In genomic region chr15:88982534-88983079, GRCm38 (mm10) we compare ENCODE assay signal across 25 mouse cellular contexts. TPM values are rescaled to one million over a fixed set of nuclear protein-coding genes. Genes with fewer than 3 reads are reported as not detected.
A peak's percentile ranks its signal among the peaks of the same experiment; 100 is the strongest.
DNase-seq lines count a peak whose midpoint lies in the region; ATAC-seq and TF ChIP-seq lines count a peak whose summit lies in the region.
"Had no signal": no experiment of that assay in that cellular context is flagged by ENCODE, and none has a peak within 500 bp of the region (broad histone marks: within the 10 kb centered on the region; RNA-seq: fewer than 3 reads in every experiment).

TSS of gene Mov10l1 (plus strand) at chr15:88982909.

- TF ChIP-seq CTCF in ES-Bruce4 (IDR thresholded peaks at IDR 0.05; ENCODE audit: low read depth, low read length): no peak

- no peak within 1 kb of the TSS for H3K4me2 ChIP-seq in heart, embryonic 14.5 days (ENCODE audit: low read length)
- H3K4me2 ChIP-seq: hindbrain, embryonic 12.5 days; limb, embryonic 13.5 days; liver, embryonic 13.5 days; lung, embryonic 15.5 days; midbrain, embryonic 12.5 days; neural tube, embryonic 12.5 days had no signal

- no peak for TF ChIP-seq EP300 in ES-Bruce4 (IDR thresholded peaks at IDR 0.05; ENCODE audit: insufficient read depth, low read depth, low read length)

- no peak for TF ChIP-seq POLR2A in ES-Bruce4 (IDR thresholded peaks at IDR 0.05; ENCODE audit: insufficient read depth, low read length)

- H3K4me3 ChIP-seq in ES-Bruce4 (ENCODE audit: low read depth, low read length): peak within 1 kb of the TSS; percentile 50; the same call in 1 of the 2 replicates
- H3K4me3 ChIP-seq in heart, embryonic 14.5 days (ENCODE audit: control insufficient read depth in 1 of 2, insufficient read depth in 1 of 2, low read depth in 1 of 2, low read length in 2 of 2): no peak within 1 kb of the TSS
- H3K4me3 ChIP-seq: embryonic facial prominence, embryonic 10.5 days; hindbrain, embryonic 12.5 days; limb, embryonic 13.5 days; liver, embryonic 13.5 days; lung, embryonic 15.5 days; midbrain, embryonic 12.5 days; neural tube, embryonic 12.5 days had no signal

- H3K27me3 ChIP-seq in ES-Bruce4 (ENCODE audit: control insufficient read depth, insufficient read depth, low read length, poor library complexity, severe bottlenecking): no peaks in the 10 kb centered on the region
- H3K27me3 ChIP-seq in heart, embryonic 14.5 days (ENCODE audit: control insufficient read depth, insufficient read depth, low read length): no peaks in the 10 kb centered on the region
- H3K27me3 ChIP-seq: limb, embryonic 13.5 days; liver, embryonic 13.5 days; lung, embryonic 15.5 days; neural tube, embryonic 12.5 days had no signal

- WGBS in heart, embryonic 14.5 days: 85% methylated on average over 31 of the region's 31 CpGs

- no peak within 1 kb of the TSS for H3K27ac ChIP-seq in ES-Bruce4 (ENCODE audit: insufficient read depth, low read length)
- H3K27ac ChIP-seq in heart, embryonic 14.5 days (replicated peaks in 1 of 2; ENCODE audit: control insufficient read depth in 1 of 2, insufficient read depth in 1 of 2, low read depth in 2 of 2, low read length in 2 of 2): no peak within 1 kb of the TSS
- H3K27ac ChIP-seq: embryonic facial prominence, embryonic 10.5 days; hindbrain, embryonic 12.5 days; limb, embryonic 13.5 days; liver, embryonic 13.5 days; lung, embryonic 15.5 days; macrophage; midbrain, embryonic 12.5 days; neural tube, embryonic 12.5 days had no signal

- H3K9ac ChIP-seq in ES-Bruce4 (ENCODE audit: low read depth, poor library complexity, severe bottlenecking): no peak within 1 kb of the TSS
- H3K9ac ChIP-seq in heart, embryonic 14.5 days (ENCODE audit: low read length): no peak within 1 kb of the TSS
- H3K9ac ChIP-seq: hindbrain, embryonic 12.5 days; limb, embryonic 13.5 days; liver, embryonic 13.5 days; lung, embryonic 15.5 days; midbrain, embryonic 12.5 days; neural tube, embryonic 12.5 days had no signal

- DNase-seq in heart, adult 18-20 months: no peak
- no peak for DNase-seq in heart, postnatal 36 days
- no peak for DNase-seq in kidney, adult 9 months
- no peak for DNase-seq in Muller cell, postnatal 12 days (ENCODE audit: inconsistent ontology term)
- no peak for DNase-seq in adrenal gland, postnatal 10 days
- DNase-seq: cerebellum, adult 2 months; gastrocnemius, postnatal 10 days; kidney, adult 18-20 months; kidney, postnatal 10 days; layer of hippocampus, postnatal 36 days; liver, embryonic 13.5 days had no signal

- intact Hi-C loops in heart, postnatal 36 days (cut with DNase I): no loop called here

- peaks cover 3% of the 10 kb centered on the region; the same call in 1 of the 2 replicates for H3K9me3 ChIP-seq in ES-Bruce4 (replicated peaks; ENCODE audit: control insufficient read depth, insufficient read depth, low read length, poor library complexity, severe bottlenecking)
- no peaks in the 10 kb centered on the region for H3K9me3 ChIP-seq in heart, embryonic 14.5 days (ENCODE audit: control insufficient read depth, low read length)
- H3K9me3 ChIP-seq: embryonic facial prominence, embryonic 10.5 days; hindbrain, embryonic 12.5 days; limb, embryonic 13.5 days; liver, embryonic 13.5 days; lung, embryonic 15.5 days; midbrain, embryonic 12.5 days; neural tube, embryonic 12.5 days had no signal

- H3K4me1 ChIP-seq in ES-Bruce4 (ENCODE audit: control insufficient read depth, insufficient read depth, low read length): no peaks in the 10 kb centered on the region
- no peaks in the 10 kb centered on the region for H3K4me1 ChIP-seq in heart, embryonic 14.5 days (ENCODE audit: control insufficient read depth in 2 of 2, insufficient read depth in 2 of 2, low read length in 2 of 2)
- H3K4me1 ChIP-seq: limb, embryonic 13.5 days; liver, embryonic 13.5 days; lung, embryonic 15.5 days had no signal

- no peak for ATAC-seq in heart, embryonic 14.5 days (ENCODE audit: insufficient number of reproducible peaks, insufficient read depth, low FRiP score, low read depth)
- no peak for ATAC-seq in CD4-positive, CD25-positive, alpha-beta regulatory T cell, adult 4 months
- ATAC-seq: forebrain, embryonic 14.5 days had no signal

- H3K36me3 ChIP-seq in ES-Bruce4 (ENCODE audit: control insufficient read depth, insufficient read depth, low read length, poor library complexity, severe bottlenecking): no peaks in the 10 kb centered on the region
- H3K36me3 ChIP-seq in heart, embryonic 14.5 days (ENCODE audit: control insufficient read depth, insufficient read depth, low read length): no peaks in the 10 kb centered on the region
- H3K36me3 ChIP-seq: embryonic facial prominence, embryonic 10.5 days; hindbrain, embryonic 12.5 days; limb, embryonic 13.5 days; liver, embryonic 13.5 days; lung, embryonic 15.5 days; midbrain, embryonic 12.5 days; neural tube, embryonic 12.5 days had no signal

RNA-seq across cellular contexts. Expression of gene Mov10l1, which starts in this region (rescaled TPM):
- 2.9 and 4.1 TPM in 2 replicates for polyA plus RNA-seq in ES-Bruce4 (2011; ENCODE audit: insufficient read depth, insufficient read length, low read depth, missing spikeins)
- total RNA-seq in heart, adult 18-20 months (2021): 100 to 1,000 TPM; 115 to 121 TPM
- 86.2 and 92.8 TPM in 2 replicates for polyA plus RNA-seq in heart, embryonic 14.5 days (2014; fragmentation: Nextera tagmentation; extraction: Ambion mirVana)
- total RNA-seq in heart, postnatal 36 days (2021): 10 to 100 TPM; 89.7 to 92.7 TPM
- not detected for polyA plus RNA-seq in CD4-positive, CD25-positive, alpha-beta regulatory T cell, adult 4 months (2017; shearing (Covaris generic))
- total RNA-seq in adrenal gland, postnatal 10 days (2021): not detected
- total RNA-seq: common myeloid progenitor, adult 5-6 weeks; gastrocnemius, postnatal 10 days; layer of hippocampus, adult 18-20 months; layer of hippocampus, postnatal 36 days; left cerebral cortex, postnatal 14 days had no signal
- polyA plus RNA-seq: embryonic facial prominence, embryonic 10.5 days; forebrain, embryonic 14.5 days; hindbrain, embryonic 12.5 days; limb, embryonic 13.5 days; liver, embryonic 13.5 days; macrophage; midbrain, embryonic 12.5 days; neural tube, embryonic 12.5 days had no signal

Comparison
In these comparisons a context has a peak if more than half of its experiments do, and no peak if none do; other contexts are left out.
1. RNA of gene Mov10l1 (total RNA-seq): 115 to 121 TPM in heart, adult 18-20 months and 89.7 to 92.7 TPM in heart, postnatal 36 days; not detected in adrenal gland, postnatal 10 days; every median in the first group is over 10 times any median in the second.
2. RNA of gene Mov10l1 (polyA plus RNA-seq): 86.2 to 92.8 TPM in heart, embryonic 14.5 days; 2.9 to 4.1 TPM in ES-Bruce4 and not detected in CD4-positive, CD25-positive, alpha-beta regulatory T cell, adult 4 months; every median in the first group is over 10 times any median in the second.